In the genomic region with DNA sequence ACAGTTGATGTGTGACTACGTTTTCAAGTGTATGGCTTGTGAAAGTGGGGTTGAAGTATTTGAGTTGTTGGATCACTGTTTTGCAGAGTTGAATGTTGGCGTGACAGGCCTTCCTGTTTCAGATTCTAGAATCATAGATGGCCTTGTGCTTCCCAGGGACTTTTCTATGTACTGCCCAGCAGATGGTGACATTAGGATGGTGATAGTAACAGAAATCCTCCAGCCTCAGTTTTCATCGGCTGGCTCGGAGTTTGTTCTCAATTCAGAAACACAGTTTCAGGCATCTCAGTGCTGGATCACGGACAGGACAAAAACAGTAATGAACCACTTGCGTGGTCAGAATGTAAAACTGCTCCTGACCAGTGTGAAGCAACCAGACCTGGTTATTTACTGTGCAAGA, we compare ENCODE assay signal across 9 mouse cellular contexts. TPM values are rescaled to one million over a fixed set of nuclear protein-coding genes. Genes with fewer than 3 reads are reported as not detected.
DNase-seq lines count a peak whose midpoint lies in the region; ATAC-seq and TF ChIP-seq lines count a peak whose summit lies in the region.
"Had no signal": no experiment of that assay in that cellular context is flagged by ENCODE, and none has a peak within 500 bp of the region (broad histone marks: within the 10 kb centered on the region; RNA-seq: fewer than 3 reads in every experiment).

No protein-coding gene starts in this region.

- H3K4me2 ChIP-seq in limb, embryonic 12.5 days = 0 out of 2 replicates have a peak overlapping the region, but pooled peaks have one; percentile 55
- H3K4me2 ChIP-seq in liver, postnatal 0 days (ENCODE audit: low read depth, low read length) = no peak overlapping the region
- no peak overlapping the region for H3K4me2 ChIP-seq in intestine, embryonic 16.5 days (ENCODE audit: low read depth, low read length)

- H3K27ac ChIP-seq in limb, embryonic 12.5 days = no peak overlapping the region
- no peak overlapping the region for H3K27ac ChIP-seq in limb, embryonic 10.5 days
- H3K27ac ChIP-seq in liver, postnatal 0 days (ENCODE audit: low read depth) = no peak overlapping the region
- no peak overlapping the region for H3K27ac ChIP-seq in intestine, embryonic 16.5 days (ENCODE audit: low read length)

- no peaks in the 10 kb centered on the region for H3K9me3 ChIP-seq in limb, embryonic 12.5 days
- H3K9me3 ChIP-seq in limb, embryonic 10.5 days (replicated peaks) = no peaks in the 10 kb centered on the region
- no peaks in the 10 kb centered on the region for H3K9me3 ChIP-seq in liver, postnatal 0 days (ENCODE audit: low read length)
- H3K9me3 ChIP-seq in intestine, embryonic 16.5 days (ENCODE audit: control insufficient read depth, low read length) = no peaks in the 10 kb centered on the region

- ATAC-seq in limb, embryonic 12.5 days (ENCODE audit: insufficient number of reproducible peaks, insufficient read depth, low FRiP score, low TSS enrichment, low read depth) = no peak
- no peak for ATAC-seq in liver, postnatal 0 days
- no peak for ATAC-seq in intestine, embryonic 16.5 days

- H3K4me3 ChIP-seq in limb, embryonic 12.5 days (replicated peaks) = 0 out of 2 replicates have a peak overlapping the region, but pooled peaks have one; percentile 5
- H3K4me3 ChIP-seq in limb, embryonic 10.5 days = no peak overlapping the region
- no peak overlapping the region for H3K4me3 ChIP-seq in liver, postnatal 0 days (ENCODE audit: low read depth, low read length)
- no peak overlapping the region for H3K4me3 ChIP-seq in intestine, embryonic 16.5 days (ENCODE audit: low read length)

- 0 out of 2 replicates have a peak, but pooled peaks cover 5% of the 10 kb centered on the region for H3K4me1 ChIP-seq in limb, embryonic 12.5 days (replicated peaks)
- peaks cover 5% of the 10 kb centered on the region for H3K4me1 ChIP-seq in limb, embryonic 10.5 days
- H3K4me1 ChIP-seq in liver, postnatal 0 days (ENCODE audit: insufficient read depth) = peaks cover 17% of the 10 kb centered on the region
- no peaks in the 10 kb centered on the region for H3K4me1 ChIP-seq in intestine, embryonic 16.5 days (ENCODE audit: control insufficient read depth, insufficient read depth, low read length)

- H3K9ac ChIP-seq in limb, embryonic 12.5 days (replicated peaks) = no peak overlapping the region
- no peak overlapping the region for H3K9ac ChIP-seq in liver, postnatal 0 days (replicated peaks)
- no peak overlapping the region for H3K9ac ChIP-seq in intestine, embryonic 16.5 days (ENCODE audit: low read depth, low read length)

- TF ChIP-seq CTCF in liver, postnatal 0 days (IDR thresholded peaks at IDR 0.05; ENCODE audit: low read depth) = peak; percentile 32

- no peak for TF ChIP-seq EP300 in liver, postnatal 0 days (IDR thresholded peaks at IDR 0.05; ENCODE audit: low read depth)

- H3K36me3 ChIP-seq in limb, embryonic 12.5 days = peaks cover 8% of the 10 kb centered on the region; the same call in 1 of the 2 replicates
- H3K36me3 ChIP-seq in limb, embryonic 10.5 days = no peaks in the 10 kb centered on the region
- no peaks in the 10 kb centered on the region; the same call in 1 of the 2 replicates for H3K36me3 ChIP-seq in liver, postnatal 0 days (replicated peaks; ENCODE audit: insufficient read depth, low read length)
- H3K36me3 ChIP-seq in intestine, embryonic 16.5 days (ENCODE audit: control insufficient read depth, insufficient read depth, low read length) = no peaks in the 10 kb centered on the region

- H3K27me3 ChIP-seq in limb, embryonic 12.5 days = no peaks in the 10 kb centered on the region
- H3K27me3 ChIP-seq in limb, embryonic 10.5 days (ENCODE audit: low read depth, poor library complexity, severe bottlenecking) = no peaks in the 10 kb centered on the region
- no peaks in the 10 kb centered on the region for H3K27me3 ChIP-seq in liver, postnatal 0 days (ENCODE audit: insufficient read depth, low read length)
- H3K27me3 ChIP-seq in intestine, embryonic 16.5 days (replicated peaks; ENCODE audit: control insufficient read depth, insufficient read depth, low read length) = no peaks in the 10 kb centered on the region

- WGBS in limb, embryonic 12.5 days = 90% methylated on average over 6 of the region's 6 CpGs
- 90% methylated on average over 6 of the region's 6 CpGs for WGBS in limb, embryonic 10.5 days
- 79% methylated on average over 6 of the region's 6 CpGs for WGBS in liver, postnatal 0 days (ENCODE audit: insufficient replicate concordance)
- WGBS in intestine, embryonic 16.5 days = 82% methylated on average over 6 of the region's 6 CpGs

- DNase-seq in adrenal gland, postnatal 14 days = peak; percentile 45
- DNase-seq in adrenal gland, adult 8-10 months = no peak
- DNase-seq in limb, embryonic 10.5 days (ENCODE audit: low spot score) = no peak
- peak; percentile 26 to 37 for DNase-seq in cerebellum, postnatal 14 days
- DNase-seq in liver, postnatal 0 days = no peak
- no peak for DNase-seq in heart, postnatal 4 days
- DNase-seq: lung, adult 2 months had no signal

RNA-seq across cellular contexts. Expression of a gene that starts 1.1 kb away (rescaled TPM):
- 4.2 and 6.0 TPM in 2 replicates for total RNA-seq in adrenal gland, postnatal 14 days (2021)
- 1 to 10 TPM; 7.1 to 8.9 (median 7.9) TPM for total RNA-seq in adrenal gland, adult 8-10 months (2022)
- 6.8 and 7.2 TPM in 2 replicates for polyA plus RNA-seq in limb, embryonic 12.5 days (2016; fragmentation: Nextera tagmentation; extraction: Ambion mirVana)
- polyA plus RNA-seq in limb, embryonic 10.5 days (2016; fragmentation: Nextera tagmentation; extraction: Ambion mirVana) = 5.4 and 6.7 TPM in 2 replicates
- 2.0 TPM in 2 replicates for polyA plus RNA-seq in liver, postnatal 0 days (2015; fragmentation: Nextera tagmentation; extraction: Ambion mirVana)
- polyA plus RNA-seq in intestine, embryonic 16.5 days (2015; fragmentation: Nextera tagmentation; extraction: Ambion mirVana) = 3.9 and 4.1 TPM in 2 replicates
- total RNA-seq in heart, postnatal 4 days (2021) = 1 to 10 TPM; 2.8 to 2.9 TPM

Comparison
In these comparisons a context has a peak if more than half of its experiments do, and no peak if none do; other contexts are left out.
1. DNase-seq: peak in adrenal gland, postnatal 14 days (single experiment) and cerebellum, postnatal 14 days (2 of 2); none in adrenal gland, adult 8-10 months (single experiment), limb, embryonic 10.5 days (single experiment), liver, postnatal 0 days (single experiment) and heart, postnatal 4 days (single experiment).